Mouse (Mus musculus) T-cell, adult 66 days (primary cell): ENCODE results near the gene Stat4. TPM values are rescaled to one million over a fixed set of nuclear protein-coding genes. Genes with fewer than 3 reads are reported as not detected.

ENCODE experiments used
- total RNA-seq, 2 experiments: library from RNA; stranded (reverse); gene quantifications; 3 replicates in 1 of 2; 4 replicates in 1 of 2; pipeline ENCODE4 v1.2.4; 2023

Gene Stat4
- 100 to 1,000 TPM; 131 to 153 TPM for total RNA-seq

DNA sequence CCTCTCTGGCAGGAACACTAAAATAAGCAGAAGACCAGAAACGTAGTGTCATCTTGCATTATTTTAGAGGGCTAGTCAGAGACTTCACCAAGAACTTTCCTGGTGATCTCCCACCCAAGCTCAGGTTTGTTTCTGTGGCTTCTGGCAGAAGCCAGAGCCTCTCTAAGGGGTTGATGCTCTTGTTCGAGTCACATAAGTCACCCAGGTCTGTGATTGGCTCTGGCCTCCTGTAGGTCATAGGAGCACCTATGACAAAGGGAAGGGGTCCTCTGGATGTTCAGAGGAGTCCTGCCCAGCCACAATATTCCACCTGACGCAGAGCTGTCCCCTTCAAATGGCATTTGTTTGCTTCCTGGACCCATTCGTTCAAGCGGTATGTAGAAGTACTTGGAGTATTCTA is at the start of gene Stat4:
Gene Stat4, plus strand, starts transcription at position 301 of the 400 bp plus-strand sequence.

DNA sequence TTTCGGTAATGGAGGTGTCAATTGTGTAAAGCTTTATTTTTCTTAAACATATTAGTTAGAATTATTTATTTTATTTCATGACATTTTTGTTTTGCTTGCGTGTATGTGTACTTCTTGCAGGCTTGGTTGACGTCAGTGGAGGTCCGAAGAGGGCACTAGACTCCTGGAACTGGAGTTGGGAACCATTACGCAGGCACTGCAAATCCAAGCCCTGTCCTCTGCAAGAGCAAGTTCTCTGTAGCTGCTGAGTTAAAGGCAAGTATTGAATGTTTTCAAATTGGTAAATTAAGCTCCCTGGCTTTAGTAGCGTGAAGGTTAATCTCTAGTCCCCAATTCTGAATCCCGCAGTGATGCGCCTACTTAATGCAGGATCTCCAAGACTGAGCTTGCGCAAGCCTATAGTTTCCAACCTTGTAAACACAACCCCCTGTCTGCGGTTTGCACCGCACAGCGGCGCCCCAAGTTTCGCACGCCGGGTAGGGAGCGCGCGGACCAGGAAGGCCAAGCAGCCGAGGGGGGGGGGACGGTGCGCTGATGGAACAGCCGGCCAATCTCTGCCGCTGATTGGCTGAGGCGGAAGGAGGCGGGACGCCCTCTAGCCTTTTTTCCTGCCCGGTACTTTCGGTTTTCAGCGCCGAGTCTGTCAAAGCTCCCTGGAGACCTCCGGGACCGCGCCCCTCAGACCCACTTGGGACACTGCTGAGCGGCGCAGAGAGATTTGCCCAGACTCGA is 132.1 kb downstream of the Stat4 start, which contains the start of gene Stat1:
Gene Stat1, plus strand, starts transcription at position 581 of the 732 bp plus-strand sequence.

Other genes starting within 250 kb of the Stat4 start
- gene Myo1b, start 71.1 kb upstream of the Stat4 start, total RNA-seq, result not detected
- 100 to 1,000 TPM; 324 to 373 TPM for gene Stat1, start 132.3 kb downstream of the Stat4 start, total RNA-seq
- 100 to 1,000 TPM; 242 to 277 TPM for gene Gls, start 246.1 kb downstream of the Stat4 start, total RNA-seq